Comparison of ENCODE assay signal across 33 mouse cellular contexts in the genomic region with DNA sequence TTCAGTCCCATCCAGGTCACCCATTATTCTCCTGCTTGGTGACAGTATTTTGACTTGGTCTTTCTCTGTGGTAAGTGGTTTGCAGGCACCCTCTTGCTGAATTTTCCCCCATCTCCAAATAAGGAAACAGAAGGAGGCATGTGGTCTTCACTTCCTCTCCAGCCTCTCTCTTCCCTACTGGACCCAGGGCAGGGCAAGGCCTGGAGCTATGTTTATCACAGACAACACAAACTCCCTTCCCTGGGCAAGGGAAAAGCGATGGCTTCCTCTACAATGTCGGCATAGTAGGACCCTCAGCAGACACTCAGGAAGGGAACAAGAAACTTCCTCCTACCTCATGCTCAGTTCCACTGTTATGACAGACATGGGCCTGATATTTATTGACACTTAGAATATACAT. TPM values are rescaled to one million over a fixed set of nuclear protein-coding genes. Genes with fewer than 3 reads are reported as not detected.
DNase-seq lines count a peak whose midpoint lies in the region; ATAC-seq and TF ChIP-seq lines count a peak whose summit lies in the region.
"Had no signal": no experiment of that assay in that cellular context is flagged by ENCODE, and none has a peak within 500 bp of the region (broad histone marks: within the 10 kb centered on the region; RNA-seq: fewer than 3 reads in every experiment).

No protein-coding gene starts in this region.

- intact Hi-C loops in gastrocnemius, postnatal 36 days (cut with DNase I) = no loop called here

- TF ChIP-seq POLR2A in bone marrow macrophage, adult 2 months (IDR thresholded peaks at IDR 0.05; ENCODE audit: borderline replicate concordance, low read depth, low read length) = no peak

- H3K4me3 ChIP-seq in bone marrow macrophage, adult 2 months (ENCODE audit: insufficient read depth, low read length) = no peak overlapping the region
- H3K4me3 ChIP-seq: forebrain, embryonic 10.5 days; forebrain, embryonic 13.5 days; gastrocnemius, adult 2 months; heart, adult 2 months; heart, embryonic 10.5 days; heart, embryonic 13.5 days; hindbrain, embryonic 12.5 days; hindbrain, embryonic 15.5 days had no signal

- peak overlapping the region; percentile 48 for H3K27ac ChIP-seq in bone marrow macrophage, adult 2 months (ENCODE audit: insufficient read depth, low read depth, low read length)
- H3K27ac ChIP-seq: forebrain, embryonic 10.5 days; forebrain, embryonic 13.5 days; gastrocnemius, adult 2 months; heart, adult 2 months; heart, embryonic 10.5 days; heart, embryonic 13.5 days; hindbrain, embryonic 12.5 days; hindbrain, embryonic 15.5 days had no signal

- peaks cover 22% of the 10 kb centered on the region for H3K4me1 ChIP-seq in bone marrow macrophage, adult 2 months (ENCODE audit: control insufficient read depth, insufficient read depth, low read length)
- H3K4me1 ChIP-seq: hindbrain, embryonic 15.5 days had no signal

- ATAC-seq in hematopoietic stem cell, adult 5-6 weeks (replicated peaks in 1 of 2; ENCODE audit: insufficient read depth in 1 of 2, low FRiP score in 2 of 2, low TSS enrichment in 1 of 2, low read depth in 1 of 2, poor library complexity in 2 of 2, severe bottlenecking in 2 of 2) = peak; percentile 42 to 46
- peak; percentile 64 for ATAC-seq in megakaryocyte progenitor cell, adult 5-6 weeks (replicated peaks; ENCODE audit: poor library complexity)
- ATAC-seq: activated CD4-positive, CD25-positive, alpha-beta regulatory T cell, adult 4 months; forebrain, embryonic 13.5 days; forebrain, embryonic 16.5 days had no signal

- DNase-seq in 416B (ENCODE audit: low read depth) = peak; percentile 63
- no peak for DNase-seq in gastrocnemius, postnatal 36 days
- no peak for DNase-seq in right cerebral cortex, postnatal 10 days (ENCODE audit: low spot score in 2 of 2)
- DNase-seq: adrenal gland, adult 2 months; adrenal gland, postnatal 14 days; cerebellum, adult 11-12 months; cerebellum, adult 8-10 months; cerebellum, postnatal 10 days; cerebellum, postnatal 36 days; gastrocnemius, adult 2 months; gastrocnemius, postnatal 14 days; heart, adult 2 months; heart, postnatal 14 days; heart, postnatal 4 days had no signal

- TF ChIP-seq CTCF in bone marrow macrophage, adult 2 months (IDR thresholded peaks at IDR 0.05; ENCODE audit: low read depth, low read length) = no peak

RNA-seq across cellular contexts. Expression of gene Opalin, which starts 15.0 kb away (rescaled TPM):
- not detected in 2 replicates for polyA plus RNA-seq in bone marrow macrophage, adult 2 months (2012; ENCODE audit: insufficient read depth, insufficient read length, missing spikeins)
- not detected in 2 replicates for total RNA-seq in hematopoietic stem cell, adult 5-6 weeks (2017)
- total RNA-seq in megakaryocyte progenitor cell, adult 5-6 weeks (2015) = not detected in 2 replicates
- total RNA-seq in megakaryocyte progenitor cell, adult 5-6 weeks (2017) = not detected in 2 replicates
- total RNA-seq in gastrocnemius, postnatal 36 days (2021) = not detected
- total RNA-seq: adrenal gland, adult 2 months; adrenal gland, postnatal 14 days; adrenal gland, postnatal 4 days; ES-E14; gastrocnemius, adult 2 months; gastrocnemius, postnatal 14 days; heart, adult 2 months; heart, postnatal 14 days; heart, postnatal 4 days had no signal
- polyA plus RNA-seq: adrenal gland, adult 2 months; brain, embryonic 14.5 days; embryonic facial prominence, embryonic 11.5 days; embryonic facial prominence, embryonic 14.5 days; forebrain, embryonic 10.5 days; forebrain, embryonic 13.5 days; forebrain, embryonic 16.5 days; gonadal fat pad, adult 2 months; heart, adult 2 months; heart, embryonic 10.5 days; heart, embryonic 16.5 days; hindbrain, embryonic 12.5 days; hindbrain, embryonic 15.5 days; intestine, embryonic 14.5 days had no signal
